Mouse (Mus musculus) liver, embryonic 12.5 days (tissue): ENCODE data around the gene Ccnb1ip1. TPM values are rescaled to one million over a fixed set of nuclear protein-coding genes. Genes with fewer than 3 reads are reported as not detected.

Source experiments
- ATAC-seq: fragments of 200-750 bp; cut with Nextera tagmentation; 2 replicates; pipeline ENCODE4 v1.8.0; 2017; ENCODE audit warnings: moderate number of reproducible peaks, mild to moderate bottlenecking, moderate library complexity
- H3K27ac ChIP-seq: fragments of 300-500 bp; sonication (generic); 2 replicates; pipeline ENCODE4 v1.5.1; 2016; ENCODE audit warnings: mild to moderate bottlenecking
- H3K27me3 ChIP-seq: fragments of 300-500 bp; sonication (generic); replicated peaks from 2 replicates; pipeline ENCODE4 v1.6.1; 2016; ENCODE audit warnings: mild to moderate bottlenecking, moderate library complexity
- H3K36me3 ChIP-seq: fragments of 300-500 bp; sonication (generic); 2 replicates; pipeline ENCODE4 v1.6.1; 2016; ENCODE audit warnings: mild to moderate bottlenecking, moderate library complexity
- H3K4me1 ChIP-seq: fragments of 300-500 bp; sonication (generic); 2 replicates; pipeline ENCODE4 v1.6.1; 2016
- H3K4me2 ChIP-seq: fragments of 300-500 bp; sonication (generic); 2 replicates; pipeline ENCODE4 v1.6.1; 2016; ENCODE audit warnings: mild to moderate bottlenecking, moderate library complexity
- H3K4me3 ChIP-seq: fragments of 300-500 bp; sonication (generic); 2 replicates; pipeline ENCODE4 v1.5.1; 2016; ENCODE audit warnings: mild to moderate bottlenecking, moderate library complexity
- H3K9ac ChIP-seq: fragments of 300-500 bp; sonication (generic); 2 replicates; pipeline ENCODE4 v1.6.1; 2016; ENCODE audit warnings: mild to moderate bottlenecking, moderate library complexity
- H3K9me3 ChIP-seq: fragments of 300-500 bp; sonication (generic); replicated peaks from 2 replicates; pipeline ENCODE4 v1.6.1; 2016; ENCODE audit warnings: mild to moderate bottlenecking, moderate library complexity
- WGBS: fragments of 180-500 bp; shearing (Covaris S2); methylation state at CpG from one replicate; pipeline ENCODE4 v1.1.7; 2016; ENCODE audit not compliant: insufficient replicate concordance; 5-methylcytosine and 5-hydroxymethylcytosine counted together
- polyA plus RNA-seq: library from polyadenylated mRNA; unstranded; fragments of >200 nt; fragmentation: Nextera tagmentation; extraction: Ambion mirVana; gene quantifications from 2 replicates; pipeline ENCODE4 v1.2.1, GENCODE M21; 2016

Gene Ccnb1ip1
- polyA plus RNA-seq, 1 experiment from 2014 or later = not detected

GRCm38 (mm10) chr14:50802843-50803562 lies 4.5 kb downstream of the Ccnb1ip1 start:
- Histone ChIP-seq H3K36me3 (no peaks in the 10 kb centered on the region), H3K4me2 (no peak overlapping the region), H3K4me3 (no peak overlapping the region), H3K27me3 (no peaks in the 10 kb centered on the region), H3K9ac (no peak overlapping the region; the same call in 1 of the 2 replicates), H3K9me3 (no peaks in the 10 kb centered on the region), H3K4me1 (peaks cover 24% of the 10 kb centered on the region), H3K27ac (no peak overlapping the region)
- no peak for ATAC-seq
- 56% methylated on average over 4 of the region's 4 CpGs for WGBS

GRCm38 (mm10) chr14:50802441-50802840 lies 5.1 kb downstream of the Ccnb1ip1 start:
- H3K4me2 ChIP-seq = no peak overlapping the region
- WGBS = 80% methylated on average over 6 of the region's 6 CpGs
- no peak overlapping the region for H3K27ac ChIP-seq
- H3K4me3 ChIP-seq = no peak overlapping the region
- no peak for ATAC-seq
- H3K9me3 ChIP-seq = no peaks in the 10 kb centered on the region
- H3K4me1 ChIP-seq = peaks cover 24% of the 10 kb centered on the region
- H3K9ac ChIP-seq = no peak overlapping the region
- H3K27me3 ChIP-seq = no peaks in the 10 kb centered on the region
- H3K36me3 ChIP-seq = no peaks in the 10 kb centered on the region

- no peak overlapping the region for H3K4me2 ChIP-seq
- no peak overlapping the region for H3K9ac ChIP-seq
- no peaks in the 10 kb centered on the region for H3K9me3 ChIP-seq
- ATAC-seq = no peak
- peaks cover 18% of the 10 kb centered on the region for H3K4me1 ChIP-seq
- no peaks in the 10 kb centered on the region for H3K27me3 ChIP-seq
- 4% methylated on average over 3 of the region's 3 CpGs for WGBS
- H3K27ac ChIP-seq = no peak overlapping the region
- no peak overlapping the region for H3K4me3 ChIP-seq
- no peaks in the 10 kb centered on the region for H3K36me3 ChIP-seq
Observed at GRCm38 (mm10) chr14:50799502-50800259, 7.9 kb downstream of the Ccnb1ip1 start.

- H3K9me3 ChIP-seq = no peaks in the 10 kb centered on the region
Observed at GRCm38 (mm10) chr14:50798512-50798911, 9.0 kb downstream of the Ccnb1ip1 start.

GRCm38 (mm10) chr14:50796464-50796863 lies 11.1 kb downstream of the Ccnb1ip1 start:
- WGBS = 71% methylated on average over 1 of the region's 1 CpGs
- H3K9ac ChIP-seq = no peak overlapping the region
- H3K36me3 ChIP-seq = no peaks in the 10 kb centered on the region
- no peak overlapping the region for H3K4me3 ChIP-seq
- no peaks in the 10 kb centered on the region; the same call in 1 of the 2 replicates for H3K27me3 ChIP-seq
- no peaks in the 10 kb centered on the region for H3K4me1 ChIP-seq
- no peaks in the 10 kb centered on the region for H3K9me3 ChIP-seq
- no peak overlapping the region for H3K27ac ChIP-seq
- no peak for ATAC-seq
- no peak overlapping the region for H3K4me2 ChIP-seq

More at GRCm38 (mm10) chr14:50798512-50798911, 9.0 kb downstream of the Ccnb1ip1 start:
- Histone ChIP-seq H3K36me3 (no peaks in the 10 kb centered on the region), H3K4me1 (peaks cover 13% of the 10 kb centered on the region), H3K27me3 (no peaks in the 10 kb centered on the region; the same call in 1 of the 2 replicates), H3K27ac (no peak overlapping the region), H3K4me2 (no peak overlapping the region), H3K4me3 (no peak overlapping the region), H3K9ac (no peak overlapping the region)
- no peak for ATAC-seq
- WGBS = 46% methylated on average over 2 of the region's 2 CpGs

GRCm38 (mm10) chr14:50795965-50796364 lies 11.6 kb downstream of the Ccnb1ip1 start:
- H3K4me1 ChIP-seq = no peaks in the 10 kb centered on the region
- H3K9ac ChIP-seq = no peak overlapping the region
- H3K4me2 ChIP-seq = no peak overlapping the region
- H3K9me3 ChIP-seq = no peaks in the 10 kb centered on the region
- no peaks in the 10 kb centered on the region for H3K36me3 ChIP-seq
- no peaks in the 10 kb centered on the region; the same call in 1 of the 2 replicates for H3K27me3 ChIP-seq
- no peak for ATAC-seq
- no peak overlapping the region for H3K4me3 ChIP-seq
- H3K27ac ChIP-seq = no peak overlapping the region
- 71% methylated on average over 4 of the region's 4 CpGs for WGBS

GRCm38 (mm10) chr14:50795261-50795935 lies 12.1 kb downstream of the Ccnb1ip1 start:
- Histone ChIP-seq H3K36me3 (no peaks in the 10 kb centered on the region), H3K4me1 (no peaks in the 10 kb centered on the region), H3K4me3 (no peak overlapping the region), H3K4me2 (no peak overlapping the region), H3K27me3 (no peaks in the 10 kb centered on the region; the same call in 1 of the 2 replicates), H3K27ac (no peak overlapping the region), H3K9ac (no peak overlapping the region), H3K9me3 (no peaks in the 10 kb centered on the region)
- no peak for ATAC-seq
- WGBS = 80% methylated on average over 24 of the region's 24 CpGs

- Histone ChIP-seq H3K4me2 (no peak overlapping the region), H3K9ac (no peak overlapping the region), H3K27me3 (no peaks in the 10 kb centered on the region; the same call in 1 of the 2 replicates), H3K27ac (no peak overlapping the region), H3K4me1 (peaks cover 8% of the 10 kb centered on the region), H3K36me3 (no peaks in the 10 kb centered on the region), H3K9me3 (no peaks in the 10 kb centered on the region), H3K4me3 (no peak overlapping the region)
- ATAC-seq = no peak
- 20% methylated on average over 2 of the region's 2 CpGs for WGBS
Observed at GRCm38 (mm10) chr14:50788157-50788556, 19.4 kb downstream of the Ccnb1ip1 start.

GRCm38 (mm10) chr14:50785251-50785637 lies 22.3 kb downstream of the Ccnb1ip1 start, which contains the start of gene Ttc5:
Ttc5 (minus strand) TSS chr14:50785519.
- peaks cover 13% of the 10 kb centered on the region for H3K36me3 ChIP-seq
- peak within 1 kb of the TSS; percentile 78 for H3K9ac ChIP-seq
- ATAC-seq = peak; percentile 94
- peak within 1 kb of the TSS; percentile 91 for H3K4me3 ChIP-seq
- peak within 1 kb of the TSS; percentile 72 for H3K4me2 ChIP-seq
- no peaks in the 10 kb centered on the region for H3K9me3 ChIP-seq
- WGBS = 0% methylated on average over 21 of the region's 21 CpGs
- H3K27ac ChIP-seq = peak within 1 kb of the TSS; percentile 62; the same call in 1 of the 2 replicates
- peaks cover 8% of the 10 kb centered on the region for H3K4me1 ChIP-seq
- H3K27me3 ChIP-seq = no peaks in the 10 kb centered on the region; the same call in 1 of the 2 replicates

GRCm38 (mm10) chr14:50784391-50785250 lies 22.9 kb downstream of the Ccnb1ip1 start:
- 18% methylated on average over 16 of the region's 16 CpGs for WGBS
- peak; percentile 61; the same call in 1 of the 2 replicates for ATAC-seq
- Histone ChIP-seq H3K9ac (peak overlapping the region; percentile 78), H3K9me3 (no peaks in the 10 kb centered on the region), H3K27ac (peak overlapping the region; percentile 62; the same call in 1 of the 2 replicates), H3K4me3 (peak overlapping the region; percentile 91), H3K36me3 (peaks cover 17% of the 10 kb centered on the region), H3K4me1 (peaks cover 8% of the 10 kb centered on the region), H3K27me3 (no peaks in the 10 kb centered on the region), H3K4me2 (peak overlapping the region; percentile 72)

GRCm38 (mm10) chr14:50782166-50782565 lies 25.4 kb downstream of the Ccnb1ip1 start:
- H3K27me3 ChIP-seq = no peaks in the 10 kb centered on the region
- H3K36me3 ChIP-seq = peaks cover 26% of the 10 kb centered on the region
- 73% methylated on average over 3 of the region's 3 CpGs for WGBS
- no peak overlapping the region for H3K27ac ChIP-seq
- H3K4me2 ChIP-seq = no peak overlapping the region
- H3K4me1 ChIP-seq = peaks cover 8% of the 10 kb centered on the region
- H3K9ac ChIP-seq = no peak overlapping the region
- H3K4me3 ChIP-seq = no peak overlapping the region
- H3K9me3 ChIP-seq = no peaks in the 10 kb centered on the region
- no peak for ATAC-seq
